Mouse (Mus musculus): ENCODE data around the gene Dst. TPM values are rescaled to one million over a fixed set of nuclear protein-coding genes. Genes with fewer than 3 reads are reported as not detected.

Gene Dst
- total and polyA plus RNA-seq, 3 experiments, result 9.1 to 28.0 (median 20.5) TPM

GRCm38 (mm10) chr1:34120602-34121001 is 212.6 kb downstream of the Dst start:
- no peaks in the 10 kb centered on the region for H3K27me3 ChIP-seq (replicated peaks)
- in situ Hi-C loops (cut with MboI; ENCODE audit: low pct_ligation_motif_present, low pct_unique_long_range_greater_than_20kb, low sequenced_read_pairs) (no loop called here), dilution Hi-C loops (cut with MboI; ENCODE audit: extremely low pct_ligation_motif_present, extremely low pct_unique_long_range_greater_than_20kb, low sequenced_read_pairs) (no loop called here)
- no peak for DNase-seq (ENCODE audit: extremely low read depth)
- peak overlapping the region in 2 of 3 experiments; percentile 29 to 30 for H3K4me3 ChIP-seq (replicated peaks in 1 of 3; ENCODE audit: low read depth in 2 of 3, low read length in 2 of 3, poor library complexity in 1 of 3)
- TF ChIP-seq NELFE (IDR thresholded peaks at IDR 0.05; ENCODE audit: low read depth, low read length) (no peak), MXI1 (IDR thresholded peaks at IDR 0.05; ENCODE audit: low read depth, low read length) (0 out of 2 replicates have a peak, but pooled peaks have one; percentile 3), USF1 (IDR thresholded peaks at IDR 0.05; ENCODE audit: low read depth, low read length) (peak; percentile 43; the same call in 1 of the 2 replicates), ZKSCAN1 (IDR thresholded peaks at IDR 0.05; ENCODE audit: borderline replicate concordance, low read depth, low read length) (no peak)
- peaks cover 17 to 76% of the 10 kb centered on the region in 2 experiments for H3K4me1 ChIP-seq (ENCODE audit: control insufficient read depth in 1 of 2, insufficient read depth in 2 of 2)
- H3K9ac ChIP-seq (ENCODE audit: insufficient read depth, low read depth), result peak overlapping the region; percentile 48; the same call in 1 of the 2 replicates
- no peaks in the 10 kb centered on the region for H3K9me3 ChIP-seq (replicated peaks; ENCODE audit: low read length)
- peaks cover 0 to 24% of the 10 kb centered on the region in 2 experiments for H3K36me3 ChIP-seq (replicated peaks in 1 of 2; ENCODE audit: control insufficient read depth in 1 of 2, insufficient read depth in 1 of 2, low read length in 1 of 2)
- H3K79me2 ChIP-seq (replicated peaks; ENCODE audit: control insufficient read depth, extremely low read depth, insufficient read depth, poor library complexity, severe bottlenecking), result no peaks in the 10 kb centered on the region
- peak overlapping the region; percentile 46; the same call in 1 of the 2 replicates for H3K4me2 ChIP-seq (ENCODE audit: insufficient read depth, low read depth, poor library complexity, severe bottlenecking)
- H3K27ac ChIP-seq (ENCODE audit: insufficient read depth, low read depth), result no peak overlapping the region

- dilution Hi-C loops (cut with MboI; ENCODE audit: extremely low pct_ligation_motif_present, extremely low pct_unique_long_range_greater_than_20kb, low sequenced_read_pairs) (no loop called here), in situ Hi-C loops (cut with MboI; ENCODE audit: low pct_ligation_motif_present, low pct_unique_long_range_greater_than_20kb, low sequenced_read_pairs) (no loop called here)
- DNase-seq (ENCODE audit: extremely low read depth), result no peak
- Histone ChIP-seq H3K4me3 (replicated peaks in 1 of 3; ENCODE audit: low read depth in 2 of 3, low read length in 2 of 3, poor library complexity in 1 of 3) (peak overlapping the region; percentile 29 to 51 (median 30)), H3K4me2 (ENCODE audit: insufficient read depth, low read depth, poor library complexity, severe bottlenecking) (peak overlapping the region; percentile 52), H3K9me3 (replicated peaks; ENCODE audit: low read length) (no peaks in the 10 kb centered on the region), H3K27ac (ENCODE audit: insufficient read depth, low read depth) (no peak overlapping the region), H3K36me3 (replicated peaks in 1 of 2; ENCODE audit: control insufficient read depth in 1 of 2, insufficient read depth in 1 of 2, low read length in 1 of 2) (peaks cover 0 to 24% of the 10 kb centered on the region in 2 experiments), H3K4me1 (ENCODE audit: control insufficient read depth in 1 of 2, insufficient read depth in 2 of 2) (peaks cover 17 to 76% of the 10 kb centered on the region in 2 experiments), H3K27me3 (replicated peaks) (no peaks in the 10 kb centered on the region), H3K9ac (ENCODE audit: insufficient read depth, low read depth) (peak overlapping the region; percentile 48; the same call in 1 of the 2 replicates), H3K79me2 (replicated peaks; ENCODE audit: control insufficient read depth, extremely low read depth, insufficient read depth, poor library complexity, severe bottlenecking) (no peaks in the 10 kb centered on the region)
- TF ChIP-seq TCF12 (IDR thresholded peaks at IDR 0.05; ENCODE audit: low read depth, low read length) (peak; percentile 22; the same call in 1 of the 2 replicates), MXI1 (IDR thresholded peaks at IDR 0.05; ENCODE audit: low read depth, low read length) (0 out of 2 replicates have a peak, but pooled peaks have one; percentile 11), SIN3A (IDR thresholded peaks at IDR 0.05; ENCODE audit: low read length) (no peak), USF1 (IDR thresholded peaks at IDR 0.05; ENCODE audit: low read depth, low read length) (no peak), MEF2A (IDR thresholded peaks at IDR 0.05; ENCODE audit: borderline replicate concordance, low read depth, low read length) (no peak), MAX (IDR thresholded peaks at IDR 0.05; ENCODE audit: low read length) (no peak), ZNF384 (IDR thresholded peaks at IDR 0.05; ENCODE audit: low read depth, low read length) (no peak), POLR2A (IDR thresholded peaks at IDR 0.05; ENCODE audit: low read depth, low read length) (peak; percentile 14; the same call in 1 of the 2 replicates), PAX5 (IDR thresholded peaks at IDR 0.05; ENCODE audit: low read length) (no peak)
These were observed 213.4 kb downstream of the Dst start for GRCm38 (mm10) chr1:34121157-34122015.
